Mouse (Mus musculus): Measurements from ENCODE around the gene Igfbp1. TPM values are rescaled to one million over a fixed set of nuclear protein-coding genes. Genes with fewer than 3 reads are reported as not detected.

Gene Igfbp1
- polyA plus RNA-seq, 1 experiment from 2014 or later = 0.10 TPM

- no peaks in the 10 kb centered on the region for H3K9me3 ChIP-seq (ENCODE audit: control insufficient read depth, low read length)
- H3K27me3 ChIP-seq (replicated peaks; ENCODE audit: control insufficient read depth, insufficient read depth, low read length) = no peaks in the 10 kb centered on the region
- H3K4me1 ChIP-seq (ENCODE audit: control insufficient read depth, insufficient read depth, low read depth, low read length) = no peaks in the 10 kb centered on the region
- no peak overlapping the region for H3K9ac ChIP-seq (ENCODE audit: low read depth, low read length)
- H3K4me2 ChIP-seq (ENCODE audit: low read length) = no peak overlapping the region
- H3K27ac ChIP-seq (ENCODE audit: low read depth, low read length) = no peak overlapping the region
- WGBS = 88% methylated on average over 9 of the region's 9 CpGs
- ATAC-seq = no peak
- no peaks in the 10 kb centered on the region for H3K36me3 ChIP-seq (ENCODE audit: control insufficient read depth, insufficient read depth, low read length)
- no peak overlapping the region for H3K4me3 ChIP-seq (ENCODE audit: low read length)
These were observed 2.8 kb downstream of the Igfbp1 start for GRCm38 (mm10) chr11:7200393-7200783.

GRCm38 (mm10) chr11:7202206-7202605 is 4.6 kb downstream of the Igfbp1 start:
- WGBS = 85% methylated on average over 7 of the region's 7 CpGs
- no peak for ATAC-seq
- Histone ChIP-seq H3K4me3 (ENCODE audit: low read length) (no peak overlapping the region), H3K27ac (ENCODE audit: low read depth, low read length) (no peak overlapping the region), H3K36me3 (ENCODE audit: control insufficient read depth, insufficient read depth, low read length) (no peaks in the 10 kb centered on the region), H3K4me1 (ENCODE audit: control insufficient read depth, insufficient read depth, low read depth, low read length) (no peaks in the 10 kb centered on the region), H3K4me2 (ENCODE audit: low read length) (no peak overlapping the region), H3K9me3 (ENCODE audit: control insufficient read depth, low read length) (no peaks in the 10 kb centered on the region), H3K27me3 (replicated peaks; ENCODE audit: control insufficient read depth, insufficient read depth, low read length) (no peaks in the 10 kb centered on the region), H3K9ac (ENCODE audit: low read depth, low read length) (no peak overlapping the region)

- WGBS = 90% methylated on average over 9 of the region's 9 CpGs
- Histone ChIP-seq H3K9ac (ENCODE audit: low read depth, low read length) (no peak overlapping the region), H3K4me2 (ENCODE audit: low read length) (no peak overlapping the region), H3K4me1 (ENCODE audit: control insufficient read depth, insufficient read depth, low read depth, low read length) (no peaks in the 10 kb centered on the region), H3K36me3 (ENCODE audit: control insufficient read depth, insufficient read depth, low read length) (0 out of 2 replicates have a peak, but pooled peaks cover under 1% of the 10 kb centered on the region), H3K27me3 (replicated peaks; ENCODE audit: control insufficient read depth, insufficient read depth, low read length) (no peaks in the 10 kb centered on the region), H3K27ac (ENCODE audit: low read depth, low read length) (no peak overlapping the region), H3K9me3 (ENCODE audit: control insufficient read depth, low read length) (no peaks in the 10 kb centered on the region), H3K4me3 (ENCODE audit: low read length) (no peak overlapping the region)
- ATAC-seq = no peak
These were observed 6.3 kb downstream of the Igfbp1 start for GRCm38 (mm10) chr11:7203846-7204245.

GRCm38 (mm10) chr11:7210343-7210742 is 12.8 kb downstream of the Igfbp1 start:
- H3K27me3 ChIP-seq (replicated peaks; ENCODE audit: control insufficient read depth, insufficient read depth, low read length) = no peaks in the 10 kb centered on the region
- H3K9ac ChIP-seq (ENCODE audit: low read depth, low read length) = no peak overlapping the region
- H3K27ac ChIP-seq (ENCODE audit: low read depth, low read length) = no peak overlapping the region
- WGBS = 15% methylated on average over 6 of the region's 6 CpGs
- H3K4me3 ChIP-seq (ENCODE audit: low read length) = no peak overlapping the region
- H3K36me3 ChIP-seq (ENCODE audit: control insufficient read depth, insufficient read depth, low read length) = 0 out of 2 replicates have a peak, but pooled peaks cover 5% of the 10 kb centered on the region
- no peak for ATAC-seq
- peaks cover 23% of the 10 kb centered on the region for H3K4me1 ChIP-seq (ENCODE audit: control insufficient read depth, insufficient read depth, low read depth, low read length)
- peak overlapping the region; percentile 30; the same call in 1 of the 2 replicates for H3K4me2 ChIP-seq (ENCODE audit: low read length)
- H3K9me3 ChIP-seq (ENCODE audit: control insufficient read depth, low read length) = no peaks in the 10 kb centered on the region

GRCm38 (mm10) chr11:7211211-7211610 is 13.6 kb downstream of the Igfbp1 start:
- Histone ChIP-seq H3K27ac (ENCODE audit: low read depth, low read length) (no peak overlapping the region), H3K36me3 (ENCODE audit: control insufficient read depth, insufficient read depth, low read length) (0 out of 2 replicates have a peak, but pooled peaks cover 5% of the 10 kb centered on the region), H3K4me1 (ENCODE audit: control insufficient read depth, insufficient read depth, low read depth, low read length) (peaks cover 23% of the 10 kb centered on the region), H3K4me2 (ENCODE audit: low read length) (peak overlapping the region; percentile 30), H3K4me3 (ENCODE audit: low read length) (0 out of 2 replicates have a peak overlapping the region, but pooled peaks have one; percentile 1), H3K27me3 (replicated peaks; ENCODE audit: control insufficient read depth, insufficient read depth, low read length) (no peaks in the 10 kb centered on the region), H3K9ac (ENCODE audit: low read depth, low read length) (peak overlapping the region; percentile 43; the same call in 1 of the 2 replicates), H3K9me3 (ENCODE audit: control insufficient read depth, low read length) (no peaks in the 10 kb centered on the region)
- WGBS = 13% methylated on average over 9 of the region's 9 CpGs
- no peak for ATAC-seq

GRCm38 (mm10) chr11:7212126-7212798 is 14.7 kb downstream of the Igfbp1 start:
- Histone ChIP-seq H3K27me3 (replicated peaks; ENCODE audit: control insufficient read depth, insufficient read depth, low read length) (no peaks in the 10 kb centered on the region), H3K36me3 (ENCODE audit: control insufficient read depth, insufficient read depth, low read length) (0 out of 2 replicates have a peak, but pooled peaks cover 5% of the 10 kb centered on the region), H3K9me3 (ENCODE audit: control insufficient read depth, low read length) (no peaks in the 10 kb centered on the region), H3K4me2 (ENCODE audit: low read length) (peak overlapping the region; percentile 80), H3K4me1 (ENCODE audit: control insufficient read depth, insufficient read depth, low read depth, low read length) (peaks cover 23% of the 10 kb centered on the region), H3K27ac (ENCODE audit: low read depth, low read length) (no peak overlapping the region), H3K9ac (ENCODE audit: low read depth, low read length) (peak overlapping the region; percentile 89), H3K4me3 (ENCODE audit: low read length) (peak overlapping the region; percentile 67)
- no peak for ATAC-seq
- WGBS = 15% methylated on average over 17 of the region's 17 CpGs

GRCm38 (mm10) chr11:7213161-7213500 is 15.5 kb downstream of the Igfbp1 start:
- peak overlapping the region; percentile 67 for H3K4me3 ChIP-seq (ENCODE audit: low read length)
- no peaks in the 10 kb centered on the region for H3K9me3 ChIP-seq (ENCODE audit: control insufficient read depth, low read length)
- no peaks in the 10 kb centered on the region for H3K27me3 ChIP-seq (replicated peaks; ENCODE audit: control insufficient read depth, insufficient read depth, low read length)
- peaks cover 23% of the 10 kb centered on the region for H3K4me1 ChIP-seq (ENCODE audit: control insufficient read depth, insufficient read depth, low read depth, low read length)
- 2% methylated on average over 15 of the region's 19 CpGs for WGBS
- peak overlapping the region; percentile 89 for H3K9ac ChIP-seq (ENCODE audit: low read depth, low read length)
- 0 out of 2 replicates have a peak, but pooled peaks cover 5% of the 10 kb centered on the region for H3K36me3 ChIP-seq (ENCODE audit: control insufficient read depth, insufficient read depth, low read length)
- H3K4me2 ChIP-seq (ENCODE audit: low read length) = peak overlapping the region; percentile 80
- ATAC-seq = no peak
- peak overlapping the region; percentile 93; the same call in 1 of the 2 replicates for H3K27ac ChIP-seq (ENCODE audit: low read depth, low read length)

- H3K9me3 ChIP-seq (ENCODE audit: control insufficient read depth, low read length) = no peaks in the 10 kb centered on the region
- H3K27ac ChIP-seq (ENCODE audit: low read depth, low read length) = peak within 1 kb of the TSS; percentile 93
- no peaks in the 10 kb centered on the region for H3K27me3 ChIP-seq (replicated peaks; ENCODE audit: control insufficient read depth, insufficient read depth, low read length)
- WGBS = under 1% methylated on average over 69 of the region's 104 CpGs
- 0 out of 2 replicates have a peak, but pooled peaks cover 5% of the 10 kb centered on the region for H3K36me3 ChIP-seq (ENCODE audit: control insufficient read depth, insufficient read depth, low read length)
- peak within 1 kb of the TSS; percentile 67 for H3K4me3 ChIP-seq (ENCODE audit: low read length)
- peak; percentile 92 for ATAC-seq
- H3K9ac ChIP-seq (ENCODE audit: low read depth, low read length) = peak within 1 kb of the TSS; percentile 89
- H3K4me1 ChIP-seq (ENCODE audit: control insufficient read depth, insufficient read depth, low read depth, low read length) = peaks cover 23% of the 10 kb centered on the region
- peak within 1 kb of the TSS; percentile 80 for H3K4me2 ChIP-seq (ENCODE audit: low read length)
These were observed 16.1 kb downstream of the Igfbp1 start, which contains the start of gene Igfbp3 for GRCm38 (mm10) chr11:7213501-7214341. Gene Igfbp3 (minus strand): TSS chr11:7213923.

GRCm38 (mm10) chr11:7214342-7214660 is 16.7 kb downstream of the Igfbp1 start:
- no peak for ATAC-seq
- WGBS = 1% methylated on average over 12 of the region's 12 CpGs
- peak overlapping the region; percentile 93; the same call in 1 of the 2 replicates for H3K27ac ChIP-seq (ENCODE audit: low read depth, low read length)

More at GRCm38 (mm10) chr11:7214342-7214660, 16.7 kb downstream of the Igfbp1 start:
- Histone ChIP-seq H3K4me3 (ENCODE audit: low read length) (peak overlapping the region; percentile 67), H3K27me3 (replicated peaks; ENCODE audit: control insufficient read depth, insufficient read depth, low read length) (no peaks in the 10 kb centered on the region), H3K4me2 (ENCODE audit: low read length) (peak overlapping the region; percentile 80), H3K9ac (ENCODE audit: low read depth, low read length) (peak overlapping the region; percentile 89), H3K36me3 (ENCODE audit: control insufficient read depth, insufficient read depth, low read length) (no peaks in the 10 kb centered on the region), H3K9me3 (ENCODE audit: control insufficient read depth, low read length) (no peaks in the 10 kb centered on the region), H3K4me1 (ENCODE audit: control insufficient read depth, insufficient read depth, low read depth, low read length) (peaks cover 23% of the 10 kb centered on the region)

Measured in hindbrain, embryonic 16.5 days (tissue).